Comparison of ENCODE assay signal across 16 mouse cellular contexts in the genomic region with DNA sequence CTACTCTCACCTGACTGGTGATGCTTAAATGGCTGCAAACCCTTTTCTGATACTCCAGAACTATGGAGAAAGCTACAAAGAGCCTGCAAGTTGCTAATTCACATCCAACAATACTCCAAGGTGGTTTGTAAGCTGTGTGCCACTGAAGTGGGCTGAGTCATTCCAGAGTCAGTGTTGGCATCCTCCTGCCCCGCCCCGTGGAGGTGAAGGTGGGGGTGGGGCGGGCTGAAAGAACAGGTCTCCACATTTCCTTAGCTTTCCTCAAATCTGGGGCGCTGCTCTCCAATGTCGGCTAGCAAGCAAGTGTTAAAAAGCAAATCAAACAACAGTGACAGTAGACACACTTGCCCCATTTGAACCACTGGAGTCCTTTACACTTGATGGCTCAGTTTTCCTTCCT.
"Had no signal": no experiment of that assay in that cellular context is flagged by ENCODE, and none has a peak within 500 bp of the region (broad histone marks: within the 10 kb centered on the region; RNA-seq: fewer than 3 reads in every experiment).

No protein-coding gene starts in this region.

- H3K27ac ChIP-seq: liver, embryonic 14.5 days; midbrain, embryonic 13.5 days; midbrain, embryonic 15.5 days; neural tube, embryonic 13.5 days; neural tube, embryonic 15.5 days had no signal

- H3K4me3 ChIP-seq: midbrain, embryonic 13.5 days; midbrain, embryonic 15.5 days; myocyte; neural tube, embryonic 13.5 days; neural tube, embryonic 15.5 days had no signal

- H3K9me3 ChIP-seq: midbrain, embryonic 13.5 days; midbrain, embryonic 15.5 days; neural tube, embryonic 13.5 days; neural tube, embryonic 15.5 days had no signal

- ATAC-seq: midbrain, embryonic 13.5 days; midbrain, embryonic 15.5 days had no signal

- DNase-seq: lung, embryonic 14.5 days; retina, postnatal 1 day; right cerebral cortex, adult 18-20 months; right cerebral cortex, postnatal 25 days; right cerebral cortex, postnatal 4 days; spleen, adult 18-20 months; thymus, adult 18-20 months; thymus, postnatal 14 days; thymus, postnatal 36 days had no signal

- H3K27me3 ChIP-seq: neural tube, embryonic 13.5 days; neural tube, embryonic 15.5 days had no signal

- H3K9ac ChIP-seq: liver, embryonic 14.5 days; lung, embryonic 14.5 days; midbrain, embryonic 13.5 days; midbrain, embryonic 15.5 days; neural tube, embryonic 13.5 days; neural tube, embryonic 15.5 days had no signal

- H3K4me2 ChIP-seq: lung, embryonic 14.5 days; midbrain, embryonic 11.5 days; midbrain, embryonic 13.5 days; midbrain, embryonic 15.5 days; neural tube, embryonic 13.5 days; neural tube, embryonic 15.5 days had no signal

- H3K4me1 ChIP-seq: midbrain, embryonic 15.5 days; neural tube, embryonic 15.5 days had no signal

- H3K36me3 ChIP-seq: midbrain, embryonic 15.5 days; neural tube, embryonic 15.5 days had no signal
